Mouse (Mus musculus) megakaryocyte, embryonic 14.5 days (primary cell): ENCODE results near the gene Mrgprf. TPM values are rescaled to one million over a fixed set of nuclear protein-coding genes. Genes with fewer than 3 reads are reported as not detected.

Experiments used
- H3K27me3 ChIP-seq: replicated peaks from 2 replicates; pipeline ENCODE3; 2012; ENCODE audit warnings: inconsistent platforms
- H3K36me3 ChIP-seq: replicated peaks from 2 replicates; pipeline ENCODE3; 2012; ENCODE audit warnings: low read length, inconsistent platforms, mixed read lengths
- H3K4me1 ChIP-seq: 2 replicates; pipeline ENCODE4 v1.6.1; 2012; ENCODE audit warnings: inconsistent platforms
- H3K4me3 ChIP-seq: replicated peaks from 2 replicates; pipeline ENCODE3; 2012; ENCODE audit warnings: moderate library complexity, mild to moderate bottlenecking, inconsistent platforms
- H3K9me3 ChIP-seq: 2 replicates; pipeline ENCODE4 v1.6.1; 2012; ENCODE audit warnings: inconsistent platforms
- FLI1 ChIP-seq: IDR thresholded peaks from 2 replicates; pipeline ENCODE4 v1.6.1; 2012; ENCODE audit warnings: low read length, inconsistent platforms, mixed read lengths
- GATA1 ChIP-seq: IDR thresholded peaks from 3 replicates; pipeline ENCODE4 v1.6.1; 2012; ENCODE audit warnings: mixed read lengths, low read length, inconsistent platforms, borderline replicate concordance
- polyA plus RNA-seq: library from polyadenylated mRNA; stranded (reverse); fragments of >175 nt; gene quantifications from 2 replicates; pipeline ENCODE4 v1.2.3, GENCODE M21; 2012; ENCODE audit warnings: low replicate concordance; ENCODE audit not compliant: insufficient read depth

The Mrgprf gene
- polyA plus RNA-seq = not detected in 2 replicates

DNA sequence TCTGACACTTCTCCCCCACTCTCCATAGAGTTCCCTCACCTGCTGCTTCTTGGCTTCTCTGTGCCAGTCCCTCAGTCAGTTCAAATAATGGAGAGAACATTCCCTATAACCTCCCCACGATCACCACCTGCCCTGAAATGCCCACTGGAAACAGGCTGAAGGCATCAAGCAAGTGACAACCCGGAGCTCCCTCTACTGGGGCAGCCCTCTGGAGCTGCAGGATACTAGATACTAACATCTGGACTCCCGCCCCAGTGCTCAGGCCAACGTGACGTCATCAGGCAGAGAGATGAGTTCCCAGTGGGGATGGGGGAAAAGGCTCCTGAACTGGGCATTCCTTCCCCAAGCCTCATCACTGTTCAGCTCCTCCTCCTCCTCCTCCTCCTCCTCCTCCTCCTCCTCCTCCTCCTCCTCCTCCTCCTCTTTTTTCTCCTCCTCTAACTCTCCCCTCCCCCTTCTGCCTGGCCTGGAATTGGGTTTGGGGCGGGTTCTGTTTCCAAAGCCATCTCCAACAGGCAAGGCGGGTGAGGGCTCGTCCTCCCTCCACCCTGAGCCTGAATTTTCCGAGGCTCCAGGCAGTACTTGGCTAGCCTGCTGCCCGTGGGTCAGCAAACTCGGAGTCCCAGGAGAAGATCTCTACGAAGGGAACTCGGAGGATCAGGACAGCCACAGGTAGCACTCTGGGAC is at the start of gene Mrgprf:
TSS of gene Mrgprf (plus strand) at position 508 of the 687 bp plus-strand sequence.
- Histone ChIP-seq H3K36me3 (no peaks in the 10 kb centered on the region), H3K27me3 (peaks cover 72% of the 10 kb centered on the region), H3K4me1 (no peaks in the 10 kb centered on the region; the same call in 1 of the 2 replicates), H3K9me3 (no peaks in the 10 kb centered on the region), H3K4me3 (no peak within 1 kb of the TSS)
- TF ChIP-seq GATA1 = no peak
- no peak for TF ChIP-seq FLI1

DNA sequence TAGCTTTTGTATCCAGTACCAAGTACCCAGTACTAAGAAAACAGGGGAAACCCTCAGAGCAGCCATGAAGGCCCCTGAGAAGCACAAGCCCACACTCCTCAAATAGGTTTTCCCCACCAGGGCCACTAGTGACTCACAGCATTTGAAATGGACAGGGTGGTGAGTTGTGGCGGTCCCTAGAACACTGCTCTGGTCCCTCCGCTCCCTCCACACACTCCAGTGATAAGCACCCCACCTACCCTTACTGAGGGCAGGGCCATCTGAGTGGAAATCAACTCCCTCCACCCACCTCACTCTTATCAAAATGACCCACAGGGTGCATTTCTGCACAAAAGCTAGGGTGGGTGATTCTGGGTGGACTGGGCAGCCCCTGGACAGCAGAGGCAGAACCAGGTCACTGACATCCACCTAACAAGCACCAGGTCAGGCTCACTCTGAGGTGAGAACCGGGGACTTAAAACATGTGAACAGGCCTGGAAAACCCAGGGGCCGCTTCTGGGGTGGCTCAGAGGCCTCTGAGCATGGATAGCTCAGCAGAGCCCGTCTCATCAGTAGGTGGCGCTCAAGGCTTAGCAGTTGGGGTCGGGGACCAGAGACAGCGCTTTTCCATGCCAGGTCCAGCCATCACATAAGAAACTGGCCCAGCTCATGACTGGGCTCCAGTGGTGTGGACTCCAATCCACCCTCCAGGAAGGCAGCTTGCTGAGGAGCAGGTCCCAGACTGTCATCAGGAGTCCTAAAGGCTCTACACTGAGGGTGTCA is 47.7 kb upstream of the Mrgprf start:
- Histone ChIP-seq H3K4me3 (no peak overlapping the region), H3K9me3 (no peaks in the 10 kb centered on the region), H3K36me3 (peaks cover 79% of the 10 kb centered on the region), H3K27me3 (no peaks in the 10 kb centered on the region), H3K4me1 (peaks cover 62% of the 10 kb centered on the region)
- TF ChIP-seq FLI1 = no peak
- TF ChIP-seq GATA1 = no peak

DNA sequence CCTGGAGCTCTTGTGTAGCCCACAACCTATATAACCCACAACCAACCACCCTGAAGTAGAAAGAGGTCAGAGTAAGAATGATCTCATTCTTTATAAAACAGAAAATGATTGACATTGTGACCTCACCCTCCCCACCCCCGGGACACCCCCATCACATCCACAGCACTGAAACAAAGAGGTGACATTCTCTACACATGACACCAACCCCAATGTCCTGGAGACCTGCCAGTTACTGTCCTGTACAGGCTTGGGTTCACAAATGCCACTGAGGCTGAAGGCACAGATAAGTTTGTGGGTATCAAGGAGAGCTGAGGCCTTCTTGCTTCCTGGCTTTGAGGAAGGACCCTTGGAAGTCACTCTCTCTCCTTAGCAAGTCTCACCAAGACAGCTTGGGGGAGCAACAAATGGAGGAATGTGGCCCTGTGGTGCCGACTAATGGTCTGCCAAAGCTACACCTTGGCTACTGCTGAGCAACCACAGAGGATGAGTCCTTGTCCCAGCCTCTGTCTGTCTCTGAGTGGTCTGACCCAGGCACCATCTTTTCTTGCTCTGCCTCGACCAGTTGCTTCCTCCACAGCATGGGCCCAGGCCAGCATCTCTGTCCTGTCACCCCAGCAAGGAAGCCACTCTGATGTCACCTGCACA is 46.5 kb upstream of the Mrgprf start:
- no peak for TF ChIP-seq GATA1

DNA sequence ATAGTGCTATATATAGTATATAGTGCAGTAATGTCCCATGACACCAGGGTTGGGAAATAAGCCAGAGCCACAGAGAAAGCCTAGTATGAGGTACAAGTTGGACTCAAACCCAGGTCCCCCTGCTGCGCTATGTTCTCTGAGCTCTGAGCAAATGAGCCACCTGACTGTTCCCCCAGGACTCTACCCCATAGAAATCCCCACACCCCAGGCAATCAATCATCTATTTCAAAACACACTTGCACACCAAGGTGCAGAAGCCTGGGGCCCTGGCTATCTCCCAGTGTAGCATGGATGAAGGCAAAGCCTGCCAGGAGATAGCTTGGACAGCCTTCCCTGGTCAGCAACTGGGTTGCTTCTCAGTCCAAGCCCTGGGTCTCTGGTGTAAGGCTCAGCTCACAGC is 44.5 kb upstream of the Mrgprf start:
- Histone ChIP-seq H3K27me3 (no peaks in the 10 kb centered on the region), H3K4me1 (peaks cover 36% of the 10 kb centered on the region), H3K36me3 (peaks cover 96% of the 10 kb centered on the region), H3K9me3 (no peaks in the 10 kb centered on the region), H3K4me3 (no peak overlapping the region)
- TF ChIP-seq GATA1 = no peak

More for the DNA sequence above, 46.5 kb upstream of the Mrgprf start:
- H3K27me3 ChIP-seq = no peaks in the 10 kb centered on the region
- H3K4me3 ChIP-seq = no peak overlapping the region
- peaks cover 88% of the 10 kb centered on the region for H3K36me3 ChIP-seq
- peaks cover 55% of the 10 kb centered on the region for H3K4me1 ChIP-seq
- no peaks in the 10 kb centered on the region for H3K9me3 ChIP-seq

DNA sequence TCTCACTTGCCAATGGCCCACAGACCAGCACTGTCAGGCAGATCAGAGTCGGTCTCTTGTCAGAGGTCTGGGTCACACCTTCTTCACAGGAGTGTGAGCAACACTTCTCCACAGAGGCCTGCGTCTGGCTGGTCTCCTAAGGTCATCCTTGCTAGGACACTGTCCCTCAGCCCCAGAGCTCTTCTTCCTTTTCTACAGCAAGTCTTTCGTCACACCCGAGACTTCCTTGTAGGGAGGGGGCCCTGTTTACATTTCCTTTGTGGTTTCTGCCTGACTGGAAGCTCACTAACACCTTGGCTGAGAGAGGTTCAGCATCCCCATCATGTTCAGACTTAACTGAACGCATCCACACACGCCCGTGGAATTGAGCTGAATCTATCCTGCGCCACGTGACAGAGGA is 36.4 kb upstream of the Mrgprf start:
- TF ChIP-seq FLI1 (no peak), GATA1 (no peak)
- H3K4me3 ChIP-seq = peak overlapping the region; percentile 51
- H3K9me3 ChIP-seq = no peaks in the 10 kb centered on the region
- peaks cover 28% of the 10 kb centered on the region for H3K4me1 ChIP-seq
- H3K27me3 ChIP-seq = no peaks in the 10 kb centered on the region
- H3K36me3 ChIP-seq = peaks cover 98% of the 10 kb centered on the region

DNA sequence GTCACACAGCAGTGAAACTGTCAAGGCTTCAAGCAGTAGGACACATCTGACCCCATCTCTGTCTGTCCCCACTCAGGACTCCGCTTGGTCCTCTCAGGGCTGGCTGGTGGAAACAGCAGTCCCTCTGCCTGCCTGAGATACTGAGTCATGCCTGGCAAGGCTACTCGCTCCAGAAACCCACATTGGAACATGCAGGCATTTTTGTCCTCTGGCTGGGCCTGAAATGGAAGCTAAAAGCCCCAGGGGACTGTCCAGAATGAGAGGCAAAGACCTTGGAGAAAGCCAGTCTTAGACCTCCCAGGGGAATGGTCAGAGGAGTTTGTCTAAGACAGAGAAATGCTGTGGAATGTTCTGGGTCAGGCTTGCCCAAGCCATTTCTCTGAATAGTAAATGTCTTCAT is 34.6 kb upstream of the Mrgprf start:
- H3K4me1 ChIP-seq = peaks cover 46% of the 10 kb centered on the region
- no peak overlapping the region for H3K4me3 ChIP-seq
- no peaks in the 10 kb centered on the region for H3K9me3 ChIP-seq
- H3K27me3 ChIP-seq = no peaks in the 10 kb centered on the region
- peaks cover 98% of the 10 kb centered on the region for H3K36me3 ChIP-seq
- TF ChIP-seq FLI1 = no peak
- no peak for TF ChIP-seq GATA1

DNA sequence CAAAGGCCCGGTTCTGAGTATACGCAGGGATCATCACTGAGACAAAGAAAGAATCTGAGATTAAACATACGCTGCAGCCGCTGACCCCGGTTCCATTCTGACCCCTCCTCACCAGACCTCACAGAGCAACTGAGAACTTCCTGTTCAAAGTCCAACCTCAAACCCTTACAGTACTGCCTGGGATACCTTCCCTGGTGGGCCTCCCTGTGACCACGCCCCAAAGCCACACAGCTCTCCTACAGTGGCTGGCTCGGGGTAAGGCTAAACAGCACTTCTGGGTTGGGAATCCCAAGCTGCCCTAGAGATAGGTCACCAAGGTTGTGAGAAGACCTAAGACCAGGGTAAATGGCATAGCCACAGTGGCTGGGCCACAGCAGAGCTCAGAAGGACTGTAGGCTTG is 31.7 kb upstream of the Mrgprf start:
- Histone ChIP-seq H3K36me3 (peaks cover 100% of the 10 kb centered on the region), H3K27me3 (no peaks in the 10 kb centered on the region), H3K4me1 (peaks cover 56% of the 10 kb centered on the region), H3K9me3 (no peaks in the 10 kb centered on the region), H3K4me3 (no peak overlapping the region)
- TF ChIP-seq GATA1 (no peak), FLI1 (no peak)

DNA sequence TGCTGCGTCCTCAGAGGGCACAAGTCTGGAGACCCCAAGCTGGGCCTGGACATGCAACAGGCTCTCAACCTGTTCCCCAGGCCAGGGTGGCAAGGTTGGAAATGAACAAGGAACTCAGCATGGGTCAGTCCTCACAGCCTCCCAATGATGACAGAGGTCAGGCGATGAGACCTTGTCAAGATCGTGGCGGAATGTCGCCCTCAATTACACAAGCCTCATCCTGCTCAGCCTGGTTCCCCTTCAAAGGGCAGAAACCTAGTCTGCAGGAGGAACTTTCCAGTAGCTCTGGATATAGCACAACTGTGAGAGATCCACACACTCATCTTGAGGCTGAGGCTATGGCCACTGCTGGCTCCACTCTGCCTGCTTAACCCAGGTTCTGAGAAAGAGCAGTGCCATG is 29.7 kb upstream of the Mrgprf start:
- TF ChIP-seq GATA1 (no peak), FLI1 (no peak)
- H3K4me3 ChIP-seq = no peak overlapping the region
- H3K9me3 ChIP-seq = no peaks in the 10 kb centered on the region
- H3K4me1 ChIP-seq = peaks cover 45% of the 10 kb centered on the region
- H3K36me3 ChIP-seq = peaks cover 98% of the 10 kb centered on the region
- H3K27me3 ChIP-seq = no peaks in the 10 kb centered on the region

DNA sequence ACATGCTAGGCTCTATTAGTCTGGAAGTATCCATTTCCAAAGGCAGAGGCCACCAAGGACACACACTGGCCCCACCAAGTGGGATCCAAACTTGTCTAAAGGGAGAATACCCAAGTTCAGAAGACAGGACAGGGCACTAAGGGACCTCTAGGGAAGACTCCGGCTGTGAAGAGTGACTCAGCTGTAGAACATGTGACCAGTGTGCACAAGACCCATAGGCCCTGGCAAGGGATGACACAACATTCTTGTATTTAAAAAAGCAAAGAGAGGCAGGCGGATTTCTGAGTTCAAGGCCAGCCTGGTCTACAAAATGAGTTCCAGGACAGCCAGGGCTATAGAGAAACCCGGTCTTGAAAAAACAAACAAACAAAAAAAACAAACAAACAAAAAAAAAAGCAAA is 25.1 kb upstream of the Mrgprf start:
- Histone ChIP-seq H3K4me3 (no peak overlapping the region), H3K9me3 (no peaks in the 10 kb centered on the region), H3K4me1 (peaks cover 49% of the 10 kb centered on the region), H3K36me3 (peaks cover 98% of the 10 kb centered on the region), H3K27me3 (no peaks in the 10 kb centered on the region)
- TF ChIP-seq GATA1 (no peak), FLI1 (no peak)

DNA sequence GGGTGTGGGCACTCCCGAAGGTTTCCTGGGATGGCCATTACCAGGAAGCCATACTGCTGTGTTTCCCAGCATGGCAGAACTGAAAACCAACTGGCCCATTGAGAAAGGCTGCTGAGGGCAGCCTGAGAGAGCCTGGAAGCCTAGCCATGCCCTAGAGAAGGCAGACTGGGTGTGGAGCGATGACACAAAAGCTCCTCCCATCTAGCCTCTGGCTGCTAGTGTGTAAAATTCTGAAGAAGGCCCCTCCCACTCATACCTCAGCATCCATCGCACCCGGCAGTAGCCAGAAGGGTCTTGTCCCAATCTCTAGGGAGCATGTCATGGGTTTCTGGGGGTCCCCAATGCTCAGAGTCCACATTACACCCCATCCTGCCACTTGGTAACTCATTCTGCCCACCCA is 19.2 kb upstream of the Mrgprf start:
- peaks cover 48% of the 10 kb centered on the region for H3K36me3 ChIP-seq
- TF ChIP-seq FLI1 (no peak), GATA1 (no peak)
- H3K4me3 ChIP-seq = peak overlapping the region; percentile 57
- H3K4me1 ChIP-seq = peaks cover 61% of the 10 kb centered on the region
- H3K9me3 ChIP-seq = no peaks in the 10 kb centered on the region
- H3K27me3 ChIP-seq = no peaks in the 10 kb centered on the region
